Mouse (Mus musculus): Measurements from ENCODE around the gene Slc25a12. TPM values are rescaled to one million over a fixed set of nuclear protein-coding genes. Genes with fewer than 3 reads are reported as not detected.

Slc25a12 gene
- polyA plus RNA-seq, 1 experiment: 35.8 TPM

GRCm38 (mm10) chr2:71243058-71243672 is 124.4 kb downstream of the Slc25a12 start:
- TF ChIP-seq CTCF (IDR thresholded peaks at IDR 0.05; ENCODE audit: low read depth, low read length) (no peak), POLR2A (IDR thresholded peaks at IDR 0.05; ENCODE audit: borderline replicate concordance, low read depth, low read length) (no peak)
- no peak overlapping the region for H3K27ac ChIP-seq (ENCODE audit: insufficient read depth, low read depth, low read length)
- no peak overlapping the region for H3K4me3 ChIP-seq (ENCODE audit: insufficient read depth, low read length)
- peaks cover 7% of the 10 kb centered on the region for H3K4me1 ChIP-seq (ENCODE audit: control insufficient read depth, insufficient read depth, low read length)

GRCm38 (mm10) chr2:71242180-71242579 is 125.4 kb downstream of the Slc25a12 start:
- Histone ChIP-seq H3K4me1 (ENCODE audit: control insufficient read depth, insufficient read depth, low read length) (peaks cover 4% of the 10 kb centered on the region), H3K4me3 (ENCODE audit: insufficient read depth, low read length) (no peak overlapping the region), H3K27ac (ENCODE audit: insufficient read depth, low read depth, low read length) (no peak overlapping the region)
- TF ChIP-seq POLR2A (IDR thresholded peaks at IDR 0.05; ENCODE audit: borderline replicate concordance, low read depth, low read length) (no peak), CTCF (IDR thresholded peaks at IDR 0.05; ENCODE audit: low read depth, low read length) (no peak)

GRCm38 (mm10) chr2:71241505-71241904 is 126.0 kb downstream of the Slc25a12 start:
- TF ChIP-seq CTCF (IDR thresholded peaks at IDR 0.05; ENCODE audit: low read depth, low read length) (no peak), POLR2A (IDR thresholded peaks at IDR 0.05; ENCODE audit: borderline replicate concordance, low read depth, low read length) (no peak)
- H3K27ac ChIP-seq (ENCODE audit: insufficient read depth, low read depth, low read length): no peak overlapping the region
- no peak overlapping the region for H3K4me3 ChIP-seq (ENCODE audit: insufficient read depth, low read length)
- peaks cover 4% of the 10 kb centered on the region for H3K4me1 ChIP-seq (ENCODE audit: control insufficient read depth, insufficient read depth, low read length)

- Histone ChIP-seq H3K4me3 (ENCODE audit: insufficient read depth, low read length) (no peak overlapping the region), H3K4me1 (ENCODE audit: control insufficient read depth, insufficient read depth, low read length) (peaks cover 13% of the 10 kb centered on the region), H3K27ac (ENCODE audit: insufficient read depth, low read depth, low read length) (no peak overlapping the region)
- TF ChIP-seq POLR2A (IDR thresholded peaks at IDR 0.05; ENCODE audit: borderline replicate concordance, low read depth, low read length) (no peak), CTCF (IDR thresholded peaks at IDR 0.05; ENCODE audit: low read depth, low read length) (no peak)
Measured at GRCm38 (mm10) chr2:71236009-71236408, 131.5 kb downstream of the Slc25a12 start.

GRCm38 (mm10) chr2:71235420-71235819 is 132.1 kb downstream of the Slc25a12 start:
- no peak overlapping the region for H3K27ac ChIP-seq (ENCODE audit: insufficient read depth, low read depth, low read length)

GRCm38 (mm10) chr2:71232976-71233375 is 134.6 kb downstream of the Slc25a12 start:
- H3K4me1 ChIP-seq (ENCODE audit: control insufficient read depth, insufficient read depth, low read length): peaks cover 13% of the 10 kb centered on the region
- H3K4me3 ChIP-seq (ENCODE audit: insufficient read depth, low read length): no peak overlapping the region
- TF ChIP-seq POLR2A (IDR thresholded peaks at IDR 0.05; ENCODE audit: borderline replicate concordance, low read depth, low read length): no peak
- no peak for TF ChIP-seq CTCF (IDR thresholded peaks at IDR 0.05; ENCODE audit: low read depth, low read length)
- H3K27ac ChIP-seq (ENCODE audit: insufficient read depth, low read depth, low read length): no peak overlapping the region

More at GRCm38 (mm10) chr2:71235420-71235819, 132.1 kb downstream of the Slc25a12 start:
- H3K4me3 ChIP-seq (ENCODE audit: insufficient read depth, low read length): no peak overlapping the region
- peaks cover 13% of the 10 kb centered on the region for H3K4me1 ChIP-seq (ENCODE audit: control insufficient read depth, insufficient read depth, low read length)
- TF ChIP-seq POLR2A (IDR thresholded peaks at IDR 0.05; ENCODE audit: borderline replicate concordance, low read depth, low read length) (no peak), CTCF (IDR thresholded peaks at IDR 0.05; ENCODE audit: low read depth, low read length) (no peak)

GRCm38 (mm10) chr2:71231951-71232350 is 135.6 kb downstream of the Slc25a12 start:
- Histone ChIP-seq H3K4me3 (ENCODE audit: insufficient read depth, low read length) (no peak overlapping the region), H3K4me1 (ENCODE audit: control insufficient read depth, insufficient read depth, low read length) (peaks cover 13% of the 10 kb centered on the region), H3K27ac (ENCODE audit: insufficient read depth, low read depth, low read length) (no peak overlapping the region)
- TF ChIP-seq POLR2A (IDR thresholded peaks at IDR 0.05; ENCODE audit: borderline replicate concordance, low read depth, low read length) (no peak), CTCF (IDR thresholded peaks at IDR 0.05; ENCODE audit: low read depth, low read length) (no peak)

GRCm38 (mm10) chr2:71229603-71230002 is 137.9 kb downstream of the Slc25a12 start:
- no peak for TF ChIP-seq POLR2A (IDR thresholded peaks at IDR 0.05; ENCODE audit: borderline replicate concordance, low read depth, low read length)
- no peak for TF ChIP-seq CTCF (IDR thresholded peaks at IDR 0.05; ENCODE audit: low read depth, low read length)
- no peak overlapping the region for H3K27ac ChIP-seq (ENCODE audit: insufficient read depth, low read depth, low read length)
- H3K4me3 ChIP-seq (ENCODE audit: insufficient read depth, low read length): no peak overlapping the region
- peaks cover 15% of the 10 kb centered on the region for H3K4me1 ChIP-seq (ENCODE audit: control insufficient read depth, insufficient read depth, low read length)

GRCm38 (mm10) chr2:71227398-71227797 is 140.2 kb downstream of the Slc25a12 start:
- TF ChIP-seq CTCF (IDR thresholded peaks at IDR 0.05; ENCODE audit: low read depth, low read length): no peak
- TF ChIP-seq POLR2A (IDR thresholded peaks at IDR 0.05; ENCODE audit: borderline replicate concordance, low read depth, low read length): no peak
- peaks cover 7% of the 10 kb centered on the region for H3K4me1 ChIP-seq (ENCODE audit: control insufficient read depth, insufficient read depth, low read length)

More at GRCm38 (mm10) chr2:71227398-71227797, 140.2 kb downstream of the Slc25a12 start:
- Histone ChIP-seq H3K27ac (ENCODE audit: insufficient read depth, low read depth, low read length) (no peak overlapping the region), H3K4me3 (ENCODE audit: insufficient read depth, low read length) (no peak overlapping the region)

Other genes with a start within 250 kb of the Slc25a12 start
- gene Cybrd1, start 249.8 kb downstream of the Slc25a12 start, polyA plus RNA-seq (2012; ENCODE audit: insufficient read depth, insufficient read length, missing spikeins): not detected in 2 replicates
- 144 and 146 TPM in 2 replicates for gene Dync1i2, start 156.0 kb downstream of the Slc25a12 start, polyA plus RNA-seq (2012; ENCODE audit: insufficient read depth, insufficient read length, missing spikeins)
- 44.3 and 47.5 TPM in 2 replicates for gene Hat1, start 21.2 kb upstream of the Slc25a12 start, polyA plus RNA-seq (2012; ENCODE audit: insufficient read depth, insufficient read length, missing spikeins)
- 32.5 and 36.9 TPM in 2 replicates for gene Metap1d, start 85.5 kb upstream of the Slc25a12 start, polyA plus RNA-seq (2012; ENCODE audit: insufficient read depth, insufficient read length, missing spikeins)
- gene Dlx1, start 160.4 kb upstream of the Slc25a12 start, polyA plus RNA-seq (2012; ENCODE audit: insufficient read depth, insufficient read length, missing spikeins): not detected in 2 replicates
- not detected in 2 replicates for gene Dlx2, start 179.0 kb upstream of the Slc25a12 start, polyA plus RNA-seq (2012; ENCODE audit: insufficient read depth, insufficient read length, missing spikeins)

Measured in bone marrow macrophage, adult 2 months (primary cell).